Mouse (Mus musculus) forebrain, embryonic 10.5 days (tissue): Measurements from ENCODE around the gene Rgs7. TPM values are rescaled to one million over a fixed set of nuclear protein-coding genes. Genes with fewer than 3 reads are reported as not detected.

Experiments used
- DNase-seq: peaks from one replicate; pipeline ENCODE4 v3.0.0-alpha.2; 2017; ENCODE audit warnings: low spot score; ENCODE audit errors: extremely low spot score
- H3K27ac ChIP-seq: fragments of 300-500 bp; sonication (generic); 2 replicates; pipeline ENCODE4 v1.5.1; 2016; ENCODE audit warnings: mild to moderate bottlenecking
- H3K27me3 ChIP-seq: fragments of 300-500 bp; sonication (generic); 2 replicates; pipeline ENCODE4 v1.6.1; 2016; ENCODE audit warnings: mild to moderate bottlenecking; ENCODE audit not compliant: poor library complexity, severe bottlenecking
- H3K36me3 ChIP-seq: fragments of 300-500 bp; sonication (generic); replicated peaks from 2 replicates; pipeline ENCODE4 v1.6.1; 2016; ENCODE audit warnings: mild to moderate bottlenecking, moderate library complexity
- H3K4me1 ChIP-seq: fragments of 300-500 bp; sonication (generic); 2 replicates; pipeline ENCODE4 v1.6.1; 2016
- H3K4me3 ChIP-seq: fragments of 300-500 bp; sonication (generic); 2 replicates; pipeline ENCODE4 v1.5.1; 2016; ENCODE audit warnings: mild to moderate bottlenecking, moderate library complexity
- H3K9me3 ChIP-seq: fragments of 300-500 bp; sonication (generic); 2 replicates; pipeline ENCODE4 v1.6.1; 2016; ENCODE audit warnings: mild to moderate bottlenecking, moderate library complexity
- WGBS: fragments of 180-500 bp; shearing (Covaris S2); methylation state at CpG from one replicate; pipeline ENCODE4 v1.1.7; 2016; 5-methylcytosine and 5-hydroxymethylcytosine counted together
- polyA plus RNA-seq: library from polyadenylated mRNA; unstranded; fragments of >200 nt; fragmentation: Nextera tagmentation; extraction: Ambion mirVana; gene quantifications from 2 replicates; pipeline ENCODE4 v1.2.1, GENCODE M21; 2016

Gene Rgs7
- polyA plus RNA-seq, 1 experiment from 2014 or later = 1.3 TPM

DNA sequence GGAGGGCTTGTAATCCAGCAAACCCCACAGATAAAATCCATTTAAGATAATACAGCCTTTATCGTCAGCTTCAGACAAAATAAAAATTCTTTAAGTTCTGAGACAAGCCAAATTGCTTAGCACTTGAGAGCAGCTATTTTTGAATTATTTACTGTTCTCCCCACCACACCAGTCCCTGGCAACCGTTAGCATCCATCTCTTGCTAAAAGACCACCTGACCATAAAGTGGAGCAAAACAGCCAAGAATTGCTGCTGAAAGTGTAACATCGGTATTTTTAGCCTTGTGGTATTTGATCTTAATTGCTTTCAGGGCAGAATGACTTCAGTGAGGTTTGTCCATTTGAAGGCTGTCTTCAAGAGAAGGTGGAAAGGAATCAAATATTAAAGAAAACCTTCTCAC, 237.1 kb downstream of the Rgs7 start:
- Histone ChIP-seq H3K4me3 (no peak overlapping the region), H3K4me1 (no peaks in the 10 kb centered on the region), H3K9me3 (no peaks in the 10 kb centered on the region), H3K36me3 (no peaks in the 10 kb centered on the region), H3K27ac (no peak overlapping the region), H3K27me3 (no peaks in the 10 kb centered on the region)
- WGBS = 85% methylated on average over 3 of the region's 3 CpGs
- no peak for DNase-seq

DNA sequence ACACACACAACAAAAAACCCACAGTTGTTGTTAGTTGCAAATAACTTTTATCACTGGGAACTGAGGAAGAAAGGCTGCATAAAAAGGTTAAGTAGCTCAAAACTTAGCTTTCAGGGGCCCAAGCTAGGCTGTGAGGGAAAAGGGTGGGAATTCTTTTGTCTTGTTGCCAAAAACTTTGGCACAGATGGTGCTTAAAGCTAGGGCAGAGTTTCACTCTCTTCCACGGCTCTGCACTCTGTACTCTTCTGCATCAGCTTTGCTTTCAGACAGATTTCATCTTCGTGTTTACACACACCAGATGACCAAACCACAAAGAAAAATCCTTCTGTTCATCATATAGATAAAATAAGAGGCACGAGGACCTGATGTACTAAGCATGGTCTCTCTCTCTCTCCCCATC, 237.6 kb downstream of the Rgs7 start:
- no peaks in the 10 kb centered on the region for H3K9me3 ChIP-seq
- WGBS = 73% methylated on average over 3 of the region's 3 CpGs

DNA sequence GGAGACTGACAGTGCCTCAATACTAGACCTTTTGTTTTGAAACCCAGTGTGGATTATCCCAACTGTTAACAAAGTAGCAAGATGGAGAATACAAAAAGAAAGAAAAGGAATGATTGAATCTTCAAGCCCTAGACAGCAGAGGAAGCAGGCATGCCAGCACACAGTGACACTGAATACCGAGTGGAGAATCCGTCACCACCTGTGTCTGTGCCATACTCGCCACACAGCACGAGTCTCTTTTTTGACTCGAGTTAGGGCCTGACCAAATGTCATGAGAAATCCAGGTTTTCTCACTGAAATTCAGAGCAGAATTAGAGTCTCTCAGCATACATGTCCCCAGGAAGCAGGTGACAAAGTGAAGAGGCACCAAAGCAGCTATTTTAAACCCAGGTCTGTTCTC, 250.2 kb downstream of the Rgs7 start:
- 86% methylated on average over 5 of the region's 5 CpGs for WGBS

More for the DNA sequence above, 237.6 kb downstream of the Rgs7 start:
- H3K27me3 ChIP-seq = no peaks in the 10 kb centered on the region
- no peak overlapping the region for H3K4me3 ChIP-seq
- DNase-seq = no peak
- H3K27ac ChIP-seq = no peak overlapping the region
- H3K36me3 ChIP-seq = no peaks in the 10 kb centered on the region
- H3K4me1 ChIP-seq = no peaks in the 10 kb centered on the region

DNA sequence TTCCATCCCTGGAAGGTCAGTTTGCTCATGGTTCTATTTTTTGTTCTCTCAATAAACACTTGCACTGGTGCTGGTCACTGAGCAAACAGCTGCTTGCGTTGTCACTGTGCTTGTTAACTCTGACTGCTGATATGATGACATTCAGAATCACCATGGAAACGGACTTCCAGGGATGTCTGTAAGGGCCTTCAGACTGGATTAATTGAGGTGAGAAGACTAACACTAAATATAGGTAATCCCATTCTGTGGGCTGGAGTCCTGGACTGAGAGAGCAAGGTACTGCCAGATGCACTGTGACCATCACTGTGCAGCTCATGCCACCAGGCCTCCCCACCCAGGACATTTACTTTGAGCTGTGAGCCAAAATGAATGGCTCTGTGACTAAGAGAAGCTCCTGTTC, 252.2 kb downstream of the Rgs7 start:
- H3K4me1 ChIP-seq = no peaks in the 10 kb centered on the region
- H3K27ac ChIP-seq = no peak overlapping the region
- no peak for DNase-seq
- H3K27me3 ChIP-seq = no peaks in the 10 kb centered on the region
- H3K4me3 ChIP-seq = no peak overlapping the region
- 85% methylated on average over 2 of the region's 2 CpGs for WGBS
- no peaks in the 10 kb centered on the region for H3K36me3 ChIP-seq
- no peaks in the 10 kb centered on the region for H3K9me3 ChIP-seq

More for the DNA sequence above, 250.2 kb downstream of the Rgs7 start:
- Histone ChIP-seq H3K4me1 (no peaks in the 10 kb centered on the region), H3K9me3 (no peaks in the 10 kb centered on the region), H3K36me3 (no peaks in the 10 kb centered on the region), H3K4me3 (no peak overlapping the region), H3K27ac (no peak overlapping the region), H3K27me3 (no peaks in the 10 kb centered on the region)
- no peak for DNase-seq

DNA sequence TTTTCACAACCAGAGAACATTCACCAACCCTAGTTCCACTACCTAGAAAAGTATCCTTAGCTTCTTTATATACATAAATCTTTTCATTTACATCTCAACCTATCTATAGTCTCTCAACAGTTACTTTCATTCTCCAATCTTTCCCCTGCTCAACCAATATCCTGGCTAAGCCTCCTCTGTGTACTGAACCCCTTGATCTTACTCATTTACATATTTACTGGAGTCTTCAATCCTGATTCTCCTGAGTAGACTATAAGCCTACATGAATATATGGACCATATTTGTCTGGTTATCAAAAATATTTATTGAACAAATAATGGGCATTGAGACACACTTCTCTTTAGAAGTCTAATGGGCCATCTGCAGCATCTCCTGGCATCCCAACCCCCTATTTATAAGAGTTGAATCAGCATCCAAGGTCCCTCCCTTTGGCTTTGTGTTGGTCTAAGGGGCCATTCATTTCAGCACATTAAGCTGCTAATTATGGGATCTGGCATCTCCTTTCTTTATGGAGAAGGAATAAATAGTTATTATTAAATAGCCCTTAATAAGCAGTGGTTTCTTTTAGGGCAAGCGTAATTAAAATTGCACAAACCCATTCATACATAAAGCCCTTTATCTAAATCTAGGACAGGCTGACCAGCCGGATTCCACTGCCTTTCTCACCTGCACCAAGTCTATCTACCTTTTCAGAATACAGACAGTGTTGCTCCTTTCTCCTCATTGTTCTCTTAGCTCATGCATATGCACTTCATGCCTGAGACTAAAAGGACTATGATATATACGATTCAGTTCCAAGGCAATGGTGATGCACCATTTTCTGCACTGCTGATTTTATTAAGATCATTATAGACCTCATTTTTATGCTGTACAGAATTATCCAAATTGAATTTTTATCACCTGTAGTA, 270.5 kb downstream of the Rgs7 start:
- Histone ChIP-seq H3K27me3 (peaks cover 15% of the 10 kb centered on the region; the same call in 1 of the 2 replicates), H3K4me1 (peaks cover 14% of the 10 kb centered on the region), H3K4me3 (no peak overlapping the region), H3K9me3 (no peaks in the 10 kb centered on the region), H3K36me3 (no peaks in the 10 kb centered on the region), H3K27ac (no peak overlapping the region)
- WGBS = 69% methylated on average over 3 of the region's 3 CpGs
- DNase-seq = no peak

DNA sequence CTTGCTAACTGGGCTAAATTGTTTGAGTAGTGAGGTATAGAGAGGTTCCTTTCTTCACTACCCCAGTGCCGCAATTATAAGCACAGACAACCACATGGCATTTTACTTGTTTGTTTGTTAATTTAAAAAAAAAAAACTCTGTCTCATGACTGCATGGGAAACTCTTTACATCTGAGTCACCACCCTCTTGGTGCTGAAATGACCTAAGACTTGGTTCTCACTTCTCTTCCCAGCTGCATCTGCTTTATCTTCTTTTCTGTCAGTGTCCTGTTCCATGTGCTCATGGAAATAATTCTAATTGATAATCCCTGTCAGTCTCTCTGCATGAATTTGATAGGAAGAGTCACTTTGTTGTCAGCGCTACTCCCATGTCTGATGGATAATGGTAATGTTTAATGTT, 272.7 kb downstream of the Rgs7 start:
- no peak for DNase-seq
- H3K27me3 ChIP-seq = peaks cover 15% of the 10 kb centered on the region; the same call in 1 of the 2 replicates
- WGBS = 90% methylated on average over 2 of the region's 2 CpGs

DNA sequence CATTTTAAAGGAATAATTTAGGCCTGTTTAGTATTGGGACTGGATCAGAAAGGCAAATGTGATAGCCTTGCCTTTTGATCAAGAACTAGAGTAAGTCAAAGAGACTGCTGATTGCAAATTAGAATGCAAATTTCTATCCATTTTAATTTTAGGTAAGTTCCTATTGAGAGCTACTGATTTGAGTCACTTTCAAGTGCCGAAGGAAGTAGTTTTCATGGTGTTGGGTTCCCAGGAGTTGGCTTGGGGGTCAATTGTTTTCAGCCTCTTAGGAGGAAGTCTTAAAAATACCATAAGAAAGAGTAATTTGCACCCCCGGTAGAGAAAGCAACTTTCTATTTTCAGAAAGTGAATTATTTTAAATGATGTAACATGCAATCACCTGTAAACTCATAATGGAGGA, 285.3 kb downstream of the Rgs7 start:
- Histone ChIP-seq H3K4me1 (no peaks in the 10 kb centered on the region), H3K4me3 (no peak overlapping the region), H3K27ac (no peak overlapping the region), H3K36me3 (no peaks in the 10 kb centered on the region), H3K9me3 (no peaks in the 10 kb centered on the region), H3K27me3 (no peaks in the 10 kb centered on the region)
- 87% methylated on average over 2 of the region's 2 CpGs for WGBS
- no peak for DNase-seq

More for the DNA sequence above, 272.7 kb downstream of the Rgs7 start:
- H3K4me3 ChIP-seq = no peak overlapping the region
- H3K9me3 ChIP-seq = no peaks in the 10 kb centered on the region
- H3K36me3 ChIP-seq = no peaks in the 10 kb centered on the region
- H3K4me1 ChIP-seq = peaks cover 14% of the 10 kb centered on the region
- no peak overlapping the region for H3K27ac ChIP-seq

DNA sequence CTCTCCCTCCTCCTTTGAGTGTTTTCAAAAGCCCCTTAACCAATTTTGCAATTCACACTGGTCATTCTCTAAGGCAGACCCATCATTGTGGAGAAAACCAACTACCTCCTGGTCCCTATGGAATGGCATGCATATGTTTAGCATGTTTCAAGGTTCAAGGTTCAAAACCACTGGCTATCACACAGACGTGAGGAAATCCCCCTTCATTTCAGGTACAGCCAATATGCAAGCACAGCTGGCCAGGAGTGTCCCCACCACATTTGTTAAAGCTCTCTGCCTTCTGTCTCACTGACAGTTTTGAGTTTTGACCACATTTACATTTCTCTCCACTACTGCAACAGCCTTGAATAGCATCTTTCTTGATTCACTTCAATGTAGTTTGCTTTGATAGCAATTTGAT, 286.7 kb downstream of the Rgs7 start:
- Histone ChIP-seq H3K36me3 (no peaks in the 10 kb centered on the region), H3K9me3 (no peaks in the 10 kb centered on the region), H3K4me3 (no peak overlapping the region), H3K27me3 (no peaks in the 10 kb centered on the region), H3K4me1 (no peaks in the 10 kb centered on the region), H3K27ac (no peak overlapping the region)
- no peak for DNase-seq
- 84% methylated on average over 1 of the region's 1 CpGs for WGBS

DNA sequence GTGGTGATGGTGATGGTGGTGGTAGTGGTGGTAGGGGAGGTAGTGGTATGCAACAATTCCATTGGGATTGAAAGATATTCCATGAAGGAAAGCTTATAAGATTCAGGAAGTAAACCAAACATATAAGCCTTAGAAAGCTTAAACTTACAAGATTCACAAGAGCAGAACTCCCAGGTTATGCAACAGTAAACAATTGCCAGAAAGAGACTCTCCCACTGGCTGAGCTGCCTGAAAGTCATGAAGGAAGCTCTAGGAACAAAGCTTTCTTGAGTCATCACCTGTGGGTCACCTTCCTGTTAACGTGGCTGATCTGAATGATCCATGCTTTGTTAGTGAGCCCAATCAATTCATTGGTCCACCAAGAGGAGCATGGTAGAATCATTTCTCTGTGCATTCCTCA, 288.8 kb downstream of the Rgs7 start:
- Histone ChIP-seq H3K27me3 (no peaks in the 10 kb centered on the region), H3K4me3 (no peak overlapping the region), H3K27ac (no peak overlapping the region), H3K36me3 (no peaks in the 10 kb centered on the region), H3K4me1 (no peaks in the 10 kb centered on the region), H3K9me3 (no peaks in the 10 kb centered on the region)
- WGBS = 79% methylated on average over 1 of the region's 1 CpGs
- no peak for DNase-seq

DNA sequence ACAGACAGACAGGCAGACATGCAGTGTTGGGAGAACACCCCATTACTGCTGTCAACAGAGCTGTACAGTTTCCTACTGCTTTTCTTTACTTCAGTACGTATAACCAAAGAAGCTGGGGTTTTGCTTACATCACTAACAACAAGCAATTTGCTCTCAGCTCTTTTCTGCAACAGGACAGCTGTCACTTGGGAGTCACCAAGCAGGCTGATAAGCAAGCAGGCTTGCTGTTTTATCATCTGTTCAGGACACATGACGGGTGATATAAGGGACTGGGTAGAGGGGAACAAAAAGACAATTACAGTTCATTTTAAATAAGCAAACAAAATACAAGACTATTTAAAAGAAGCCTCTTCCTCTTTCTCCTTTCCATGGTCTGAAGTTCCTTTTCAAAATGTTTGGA, 289.4 kb downstream of the Rgs7 start:
- Histone ChIP-seq H3K4me3 (no peak overlapping the region), H3K9me3 (no peaks in the 10 kb centered on the region), H3K27me3 (no peaks in the 10 kb centered on the region), H3K27ac (no peak overlapping the region), H3K36me3 (no peaks in the 10 kb centered on the region), H3K4me1 (no peaks in the 10 kb centered on the region)
- 84% methylated on average over 2 of the region's 2 CpGs for WGBS
- no peak for DNase-seq

DNA sequence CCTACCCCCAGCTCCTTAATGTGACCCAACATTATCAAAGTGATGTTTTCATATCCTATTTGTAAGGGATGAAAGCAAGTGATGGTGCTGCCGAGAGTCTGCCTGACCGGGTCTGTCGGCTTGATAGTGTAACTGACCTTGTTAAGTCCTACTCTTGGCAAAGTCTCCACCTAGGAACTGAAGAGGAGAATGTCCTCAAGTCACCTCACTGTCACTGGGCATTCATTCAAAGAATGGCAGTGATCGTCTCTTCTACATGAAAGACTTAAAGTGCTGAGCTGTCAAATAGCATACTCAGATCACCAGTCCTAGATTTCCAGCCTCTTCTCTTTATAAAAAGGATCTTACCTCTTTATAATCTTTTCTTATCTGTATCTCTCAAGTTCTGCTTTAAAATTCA, 293.4 kb downstream of the Rgs7 start:
- H3K4me3 ChIP-seq = no peak overlapping the region
- no peak for DNase-seq
- H3K36me3 ChIP-seq = no peaks in the 10 kb centered on the region
- no peak overlapping the region for H3K27ac ChIP-seq
- no peaks in the 10 kb centered on the region for H3K27me3 ChIP-seq
- WGBS = 94% methylated on average over 4 of the region's 4 CpGs
- H3K9me3 ChIP-seq = no peaks in the 10 kb centered on the region
- H3K4me1 ChIP-seq = no peaks in the 10 kb centered on the region

DNA sequence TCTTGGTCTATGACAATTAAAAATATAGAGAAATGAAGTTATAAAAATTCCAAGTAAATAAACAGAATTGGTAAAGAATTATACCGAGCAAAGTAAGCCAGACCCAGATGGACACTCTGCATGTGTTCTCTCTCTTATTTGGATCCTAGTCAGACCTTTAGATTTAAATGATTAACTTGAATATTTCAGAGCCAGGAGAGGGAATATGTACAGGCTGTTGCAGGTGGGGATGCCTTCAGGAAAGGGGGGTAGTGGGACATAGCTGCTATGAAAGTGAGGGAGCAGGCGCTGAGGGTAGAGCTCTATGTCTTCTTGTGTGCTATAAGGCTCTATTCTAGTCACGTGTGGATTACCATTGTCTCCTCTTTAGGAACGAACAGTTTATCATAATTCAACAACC, 296.5 kb downstream of the Rgs7 start:
- whole genome bisulfite sequencing = 95% methylated on average over 4 of the region's 4 CpGs
- DNase-seq = no peak

DNA sequence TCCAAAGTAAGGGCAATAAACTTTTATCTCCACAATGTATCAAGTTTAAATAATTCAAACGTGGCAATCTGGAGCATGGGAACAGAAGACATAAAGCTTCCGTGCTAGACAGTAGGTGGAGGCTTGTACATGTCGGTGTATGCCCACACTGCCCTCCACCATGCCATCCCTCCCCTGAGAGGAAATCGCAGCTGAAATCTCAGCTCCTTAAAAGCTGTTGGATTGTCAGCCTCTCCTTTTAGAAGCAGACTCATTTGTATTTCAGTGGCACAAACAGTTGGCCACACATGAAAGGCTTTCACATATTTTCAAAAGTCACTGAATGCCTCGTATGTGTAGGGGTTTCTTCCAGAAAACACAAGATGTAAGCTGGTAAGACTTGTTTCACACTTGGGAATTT, 304.1 kb downstream of the Rgs7 start:
- no peak for DNase-seq
- 79% methylated on average over 5 of the region's 5 CpGs for WGBS

More for the DNA sequence above, 296.5 kb downstream of the Rgs7 start:
- no peak overlapping the region for H3K27ac ChIP-seq
- no peaks in the 10 kb centered on the region for H3K9me3 ChIP-seq
- H3K36me3 ChIP-seq = no peaks in the 10 kb centered on the region
- H3K4me1 ChIP-seq = no peaks in the 10 kb centered on the region
- H3K4me3 ChIP-seq = no peak overlapping the region
- H3K27me3 ChIP-seq = no peaks in the 10 kb centered on the region

More for the DNA sequence above, 304.1 kb downstream of the Rgs7 start:
- Histone ChIP-seq H3K27me3 (no peaks in the 10 kb centered on the region), H3K9me3 (no peaks in the 10 kb centered on the region), H3K4me1 (no peaks in the 10 kb centered on the region), H3K36me3 (no peaks in the 10 kb centered on the region), H3K4me3 (no peak overlapping the region), H3K27ac (no peak overlapping the region)
